Mouse (Mus musculus): ENCODE measurements around the gene Slc9a9.

- no peak for TF ChIP-seq POLR2A (IDR thresholded peaks at IDR 0.05; ENCODE audit: control insufficient read depth, low read depth, low read length)
- no peak for TF ChIP-seq CTCF (IDR thresholded peaks at IDR 0.05; ENCODE audit: control insufficient read depth, insufficient read depth, insufficient replicate concordance, low read depth, low read length)
Measured at GRCm38 (mm10) chr9:95109799-95110198, 440.1 kb downstream of the Slc9a9 start.
